Mouse (Mus musculus) C2C12 (cell line): ENCODE measurements at regions not wholly inside any gene's neighbourhood (a gene's known extent, or its start where the extent isn't known, plus 50 kb on each side); places are given as distances from the start of the nearest gene placed in this dataset.

ENCODE experiments used
- CEBPB ChIP-seq: IDR thresholded peaks from one replicate; pipeline ENCODE4 v1.6.1; 2011; ENCODE audit warnings: low read depth, mild to moderate bottlenecking, control low read depth, moderate library complexity
- CTCF ChIP-seq: IDR thresholded peaks from one replicate; pipeline ENCODE4 v1.5.1; 2011; ENCODE audit not compliant: control insufficient read depth, insufficient read depth, insufficient read length
- FOSL1 ChIP-seq: IDR thresholded peaks from one replicate; pipeline ENCODE4 v1.8.0; 2011; ENCODE audit warnings: mild to moderate bottlenecking, low read length; ENCODE audit not compliant: poor library complexity, insufficient read depth, severe bottlenecking
- MAX ChIP-seq: IDR thresholded peaks from one replicate; pipeline ENCODE4 v1.6.1; 2011; ENCODE audit warnings: mild to moderate bottlenecking, control low read depth
- MYOD1 ChIP-seq: IDR thresholded peaks from one replicate; pipeline ENCODE4 v1.6.1; 2011; ENCODE audit warnings: low read depth; ENCODE audit not compliant: control insufficient read depth, insufficient read length
- MYOG ChIP-seq: IDR thresholded peaks from one replicate; pipeline ENCODE4 v1.6.1; 2011; ENCODE audit not compliant: control insufficient read depth, insufficient read length; ENCODE audit errors: extremely low read depth
- USF1 ChIP-seq: IDR thresholded peaks from one replicate; pipeline ENCODE4 v1.6.1; 2011; ENCODE audit warnings: low read depth, mild to moderate bottlenecking, control low read depth, moderate library complexity

DNA sequence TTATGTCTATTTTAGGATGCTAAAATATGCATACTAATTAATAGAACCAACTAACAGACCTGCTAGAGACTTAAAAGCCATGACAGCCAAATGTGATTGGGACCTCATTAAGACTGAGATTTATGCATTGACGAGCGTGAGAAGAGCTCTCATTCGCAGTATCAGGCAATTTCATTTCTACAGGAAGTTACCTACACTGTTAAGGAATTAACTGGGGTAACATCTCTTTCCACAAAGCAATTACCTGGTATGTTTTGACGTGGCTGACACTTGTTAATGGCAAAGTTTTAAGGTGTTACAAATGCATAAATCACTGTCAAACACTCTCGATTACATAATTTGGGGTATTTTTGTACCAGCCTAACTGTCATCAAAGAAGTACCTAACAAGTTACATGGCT is 324.7 kb upstream of the Gpc5 start:
- TF ChIP-seq CTCF (no peak), MYOD1 (no peak), CEBPB (no peak), MYOG (no peak), FOSL1 (no peak), MAX (no peak), USF1 (no peak)
